Mouse (Mus musculus) heart, embryonic 14.5 days (tissue): ENCODE data around the gene Tbrg4. TPM values are rescaled to one million over a fixed set of nuclear protein-coding genes. Genes with fewer than 3 reads are reported as not detected.

Experiments
- ATAC-seq: fragments of 200-750 bp; cut with Nextera tagmentation; 2 replicates; pipeline ENCODE4 v1.8.0; 2017; ENCODE audit warnings: low read depth, moderate TSS enrichment; ENCODE audit not compliant: insufficient number of reproducible peaks, insufficient read depth, low FRiP score
- H3K27ac ChIP-seq, 2 experiments: fragments of 200-500 bp in 1 of 2; fragments of 300-500 bp in 1 of 2; sonication (generic) in 1 of 2; replicated peaks in 1 of 2; 2 replicates each; pipeline ENCODE4 v1.5.1; 2012 to 2014; ENCODE audit warnings: low read depth in 2 of 2, low read length in 2 of 2, control low read depth in 1 of 2, mild to moderate bottlenecking in 1 of 2, mixed read lengths in 1 of 2; ENCODE audit not compliant: control insufficient read depth in 1 of 2, insufficient read depth in 1 of 2
- H3K27me3 ChIP-seq: fragments of 300-500 bp; sonication (generic); 2 replicates; pipeline ENCODE4 v1.6.1; 2014; ENCODE audit warnings: mild to moderate bottlenecking, low read length, control low read depth; ENCODE audit not compliant: control insufficient read depth, insufficient read depth
- H3K36me3 ChIP-seq: fragments of 300-500 bp; sonication (generic); 2 replicates; pipeline ENCODE4 v1.6.1; 2014; ENCODE audit warnings: mild to moderate bottlenecking, control low read depth, low read length, mixed read lengths; ENCODE audit not compliant: control insufficient read depth, insufficient read depth
- H3K4me1 ChIP-seq, 2 experiments: fragments of 200-500 bp in 1 of 2; fragments of 300-500 bp in 1 of 2; sonication (generic) in 1 of 2; 2 replicates each; pipeline ENCODE4 v1.6.1; 2012 to 2014; ENCODE audit warnings: low read length in 2 of 2, control low read depth in 1 of 2, mixed read lengths in 1 of 2; ENCODE audit not compliant: control insufficient read depth in 2 of 2, insufficient read depth in 2 of 2
- H3K4me2 ChIP-seq: fragments of 300-500 bp; sonication (generic); 2 replicates; pipeline ENCODE4 v1.6.1; 2014; ENCODE audit warnings: mild to moderate bottlenecking, low read length
- H3K4me3 ChIP-seq, 2 experiments: fragments of 200-500 bp in 1 of 2; fragments of 300-500 bp in 1 of 2; sonication (generic) in 1 of 2; 2 replicates each; pipeline ENCODE4 v1.5.1; 2012 to 2014; ENCODE audit warnings: low read length in 2 of 2, mild to moderate bottlenecking in 2 of 2, control low read depth in 1 of 2, low read depth in 1 of 2, moderate library complexity in 1 of 2; ENCODE audit not compliant: control insufficient read depth in 1 of 2, insufficient read depth in 1 of 2
- H3K9ac ChIP-seq: fragments of 300-500 bp; sonication (generic); 2 replicates; pipeline ENCODE4 v1.6.1; 2014; ENCODE audit warnings: mild to moderate bottlenecking, low read length
- H3K9me3 ChIP-seq: fragments of 300-500 bp; sonication (generic); 2 replicates; pipeline ENCODE4 v1.6.1; 2016; ENCODE audit warnings: low read length, control low read depth; ENCODE audit not compliant: control insufficient read depth
- WGBS: fragments of 180-500 bp; shearing (Covaris S2); extraction: QIAGEN DNeasy Blood & Tissue Kit; methylation state at CpG from one replicate; pipeline ENCODE4 v1.1.7; 2014; 5-methylcytosine and 5-hydroxymethylcytosine counted together
- polyA plus RNA-seq: library from polyadenylated mRNA; unstranded; fragments of >200 nt; fragmentation: Nextera tagmentation; extraction: Ambion mirVana; gene quantifications from 2 replicates; pipeline ENCODE4 v1.2.1, GENCODE M21; 2014

The Tbrg4 gene
- polyA plus RNA-seq, 1 experiment from 2014 or later, result 34.8 TPM

DNA sequence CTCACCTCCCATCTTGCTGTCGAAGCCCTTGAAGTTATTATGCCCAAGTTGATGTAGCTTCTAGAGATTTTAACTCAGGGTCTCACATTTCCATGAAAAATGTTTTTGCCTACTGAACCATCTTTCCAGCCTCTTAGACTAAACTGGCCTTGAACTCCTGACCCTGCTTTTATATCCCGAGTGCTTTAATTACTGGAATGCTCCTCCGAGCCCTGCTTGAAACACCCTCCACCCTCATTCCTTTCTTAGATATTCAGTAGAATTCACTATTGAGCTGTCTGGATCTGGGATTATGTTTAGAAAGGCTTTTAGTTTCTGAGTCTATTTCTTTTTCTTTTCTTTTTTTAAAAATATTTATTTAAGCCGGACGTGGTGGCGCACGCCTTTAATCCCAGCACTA lies 46.5 kb downstream of the Tbrg4 start:
- ATAC-seq, result no peak
- Histone ChIP-seq H3K27me3 (no peaks in the 10 kb centered on the region), H3K4me3 (no peak overlapping the region), H3K9me3 (no peaks in the 10 kb centered on the region), H3K9ac (no peak overlapping the region), H3K4me2 (no peak overlapping the region), H3K36me3 (peaks cover 11% of the 10 kb centered on the region), H3K27ac (no peak overlapping the region), H3K4me1 (no peaks in the 10 kb centered on the region)
- WGBS, result 92% methylated on average over 7 of the region's 7 CpGs

DNA sequence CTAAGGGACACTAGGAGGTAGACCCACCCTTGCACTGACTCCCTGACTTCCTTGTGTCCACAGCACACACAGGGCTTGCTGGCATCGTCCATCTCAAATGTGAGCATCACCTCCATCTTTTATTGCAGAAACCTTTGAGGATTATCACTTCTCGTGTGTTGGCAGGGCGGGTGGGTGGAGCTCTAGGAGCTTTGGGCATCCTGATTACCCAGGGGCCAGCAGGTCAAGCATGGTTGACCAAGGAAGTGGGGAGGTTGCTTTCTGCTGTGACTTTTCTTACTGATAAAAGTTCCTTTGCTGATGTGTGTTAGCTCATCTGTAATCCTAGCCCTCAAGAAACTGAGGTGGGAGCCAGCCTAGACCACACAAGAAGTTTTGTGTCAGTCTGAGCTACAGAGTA lies 49.7 kb downstream of the Tbrg4 start:
- Histone ChIP-seq H3K4me3 (no peak overlapping the region), H3K4me1 (peaks cover 2 to 3% of the 10 kb centered on the region in 2 experiments; a peak in 2 of 4 replicates), H3K27me3 (no peaks in the 10 kb centered on the region), H3K9me3 (no peaks in the 10 kb centered on the region), H3K9ac (no peak overlapping the region), H3K36me3 (peaks cover 28% of the 10 kb centered on the region), H3K4me2 (no peak overlapping the region), H3K27ac (no peak overlapping the region)
- ATAC-seq, result no peak
- WGBS, result 92% methylated on average over 3 of the region's 3 CpGs

DNA sequence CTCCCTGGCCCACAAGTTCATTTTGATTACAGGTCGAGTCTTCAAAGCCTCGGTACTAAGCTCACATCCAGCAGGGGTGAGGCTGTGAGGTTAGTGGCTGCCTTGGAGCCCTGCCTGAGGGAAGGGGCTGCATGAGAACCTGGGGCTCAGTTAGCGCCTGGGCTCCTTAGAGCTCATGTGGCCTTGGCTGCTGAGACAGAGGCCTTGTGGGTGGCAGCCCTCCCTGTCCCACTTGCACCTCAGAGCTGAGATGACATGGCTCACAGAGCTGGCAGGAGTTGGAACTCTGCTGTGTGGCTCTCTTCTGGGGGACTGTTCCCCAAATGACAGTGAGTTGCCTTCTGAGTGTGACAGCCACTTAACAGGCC lies 56.5 kb downstream of the Tbrg4 start:
- no peaks in the 10 kb centered on the region for H3K27me3 ChIP-seq
- H3K9ac ChIP-seq, result no peak overlapping the region
- 52% methylated on average over 3 of the region's 3 CpGs for WGBS
- H3K4me3 ChIP-seq, result no peak overlapping the region
- H3K36me3 ChIP-seq, result peaks cover 25% of the 10 kb centered on the region
- H3K9me3 ChIP-seq, result no peaks in the 10 kb centered on the region
- H3K4me1 ChIP-seq, result peaks cover 16 to 19% of the 10 kb centered on the region in 2 experiments
- no peak overlapping the region for H3K27ac ChIP-seq
- no peak overlapping the region for H3K4me2 ChIP-seq
- ATAC-seq, result no peak

DNA sequence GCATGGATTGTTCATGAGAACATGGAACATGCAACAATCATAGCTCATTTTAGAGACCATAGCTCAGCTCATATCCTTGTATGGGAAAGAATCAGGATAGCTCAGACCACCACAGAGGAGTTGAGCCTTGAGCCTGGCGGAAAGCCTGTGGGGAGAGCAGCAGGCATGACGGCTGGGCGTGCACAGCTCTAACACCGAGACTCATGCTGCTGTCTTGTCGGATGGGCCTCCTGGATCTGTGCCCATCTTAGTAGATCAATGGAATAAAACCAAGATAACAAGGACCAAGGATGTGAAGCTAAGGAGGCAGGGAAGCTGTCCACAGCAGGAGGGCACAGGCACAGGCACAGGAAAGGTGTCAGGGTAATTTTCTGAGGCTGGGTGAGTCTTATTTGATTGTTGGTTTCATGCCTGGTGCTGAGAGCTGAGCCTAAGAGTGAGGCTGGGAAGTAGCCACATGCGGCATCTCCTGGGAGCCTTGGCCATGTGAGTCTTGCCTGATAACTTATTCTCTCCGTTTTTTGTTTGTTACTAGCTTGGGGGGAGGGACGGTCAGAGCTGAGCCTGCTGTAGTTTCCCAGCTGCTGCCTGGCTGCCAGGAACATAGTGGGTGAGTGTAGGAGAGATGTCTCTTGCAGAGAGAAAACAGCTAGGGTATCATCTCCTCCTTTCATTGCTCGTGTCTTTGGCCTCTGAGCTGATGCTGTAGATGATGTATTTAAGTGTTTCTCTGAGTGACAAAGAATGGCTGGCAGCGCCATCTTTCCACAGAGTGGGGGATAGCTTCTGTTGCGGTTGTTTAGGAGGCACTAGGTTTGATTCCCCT lies 57.1 kb downstream of the Tbrg4 start:
- no peak overlapping the region for H3K4me3 ChIP-seq
- 0 out of 4 replicates have a peak overlapping the region, but pooled peaks of 1 of the 2 experiments have one; percentile 28 for H3K27ac ChIP-seq
- H3K9me3 ChIP-seq, result no peaks in the 10 kb centered on the region
- no peak overlapping the region for H3K4me2 ChIP-seq
- 52% methylated on average over 11 of the region's 11 CpGs for WGBS
- ATAC-seq, result no peak
- H3K4me1 ChIP-seq, result peaks cover 19 to 23% of the 10 kb centered on the region in 2 experiments
- H3K27me3 ChIP-seq, result no peaks in the 10 kb centered on the region
- no peak overlapping the region for H3K9ac ChIP-seq
- H3K36me3 ChIP-seq, result peaks cover 25% of the 10 kb centered on the region

DNA sequence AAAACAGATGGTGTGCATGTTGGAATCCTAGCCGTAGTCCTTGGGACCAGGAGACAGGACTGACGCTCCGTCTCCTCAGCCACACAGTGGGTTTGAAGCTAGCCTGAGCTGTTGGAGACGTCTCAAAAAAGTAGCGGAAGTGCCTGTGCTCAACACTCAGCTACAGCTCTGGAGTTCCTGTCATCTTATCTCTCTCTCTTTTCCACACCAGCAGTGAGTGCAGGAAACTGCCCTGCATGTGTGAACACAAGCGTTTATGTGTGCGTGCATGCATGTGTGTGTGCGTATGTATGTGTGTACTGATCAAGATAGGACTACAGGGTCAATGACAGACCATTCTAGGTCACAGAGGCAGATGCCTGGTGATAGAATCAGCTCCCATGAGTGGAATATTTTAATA lies 57.9 kb downstream of the Tbrg4 start:
- peaks cover 27% of the 10 kb centered on the region for H3K36me3 ChIP-seq
- no peaks in the 10 kb centered on the region for H3K9me3 ChIP-seq
- ATAC-seq, result peak; percentile 33; the same call in 1 of the 2 replicates
- peaks cover 22 to 26% of the 10 kb centered on the region in 2 experiments for H3K4me1 ChIP-seq
- no peaks in the 10 kb centered on the region for H3K27me3 ChIP-seq
- no peak overlapping the region for H3K4me3 ChIP-seq
- H3K27ac ChIP-seq, result peak overlapping the region; percentile 27 to 28; a peak in 1 of 4 replicates
- no peak overlapping the region for H3K9ac ChIP-seq
- H3K4me2 ChIP-seq, result no peak overlapping the region
- WGBS, result 21% methylated on average over 8 of the region's 8 CpGs

DNA sequence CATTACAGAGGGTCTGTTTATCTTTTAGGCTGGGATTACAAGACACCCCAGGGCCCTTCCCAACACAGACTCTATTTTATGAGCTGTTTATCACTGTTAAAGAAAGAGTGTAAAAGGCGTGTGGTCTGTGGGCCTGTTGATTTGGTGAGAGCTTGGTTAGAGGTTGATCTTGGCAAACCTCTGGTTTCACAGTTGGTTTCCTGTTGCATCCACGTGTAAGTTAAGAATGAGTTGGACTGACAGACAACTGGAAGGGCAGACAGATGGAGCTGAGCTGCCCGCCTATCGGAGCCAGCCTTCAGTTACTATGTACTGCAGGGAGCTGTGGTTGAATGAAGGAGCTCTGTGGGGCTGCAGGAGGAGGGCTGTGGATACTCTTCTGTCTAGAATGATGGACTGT lies 59.4 kb downstream of the Tbrg4 start:
- Histone ChIP-seq H3K9me3 (no peaks in the 10 kb centered on the region), H3K4me1 (peaks cover 22 to 26% of the 10 kb centered on the region in 2 experiments), H3K36me3 (peaks cover 17% of the 10 kb centered on the region), H3K27ac (no peak overlapping the region), H3K27me3 (no peaks in the 10 kb centered on the region), H3K9ac (no peak overlapping the region), H3K4me2 (no peak overlapping the region), H3K4me3 (no peak overlapping the region)
- ATAC-seq, result no peak
- WGBS, result 81% methylated on average over 4 of the region's 4 CpGs
